In the genomic region with DNA sequence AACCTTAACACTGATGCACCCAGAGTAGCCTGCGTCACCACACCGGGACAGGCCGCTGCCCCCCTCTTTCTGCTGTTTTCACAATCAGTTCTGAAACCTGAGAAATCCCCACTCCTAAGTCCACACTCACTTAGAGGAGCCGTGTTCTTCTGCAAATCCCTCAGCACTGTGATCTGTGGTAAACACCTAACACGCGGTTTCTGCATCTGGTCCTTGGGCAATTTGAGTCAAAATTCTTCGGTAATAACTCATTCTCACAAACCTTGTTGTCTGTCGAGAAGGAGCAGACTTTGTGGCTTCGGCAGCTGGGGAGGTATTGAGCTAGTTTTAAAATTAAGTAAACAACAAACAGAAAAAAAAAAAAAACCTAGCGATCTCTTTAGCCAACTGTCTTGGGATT, we compare ENCODE assay signal across 26 mouse cellular contexts. TPM values are rescaled to one million over a fixed set of nuclear protein-coding genes. Genes with fewer than 3 reads are reported as not detected.
DNase-seq lines count a peak whose midpoint lies in the region; ATAC-seq and TF ChIP-seq lines count a peak whose summit lies in the region.
"Had no signal": no experiment of that assay in that cellular context is flagged by ENCODE, and none has a peak within 500 bp of the region (broad histone marks: within the 10 kb centered on the region; RNA-seq: fewer than 3 reads in every experiment).

No protein-coding gene starts in this region.

- H3K36me3 ChIP-seq in intestine, postnatal 0 days (ENCODE audit: control insufficient read depth, insufficient read depth), result no peaks in the 10 kb centered on the region
- H3K36me3 ChIP-seq: embryonic facial prominence, embryonic 15.5 days; forebrain, embryonic 10.5 days; heart, embryonic 13.5 days; hindbrain, embryonic 12.5 days had no signal

- H3K9me3 ChIP-seq in intestine, postnatal 0 days (ENCODE audit: control insufficient read depth), result no peaks in the 10 kb centered on the region
- H3K9me3 ChIP-seq: embryonic facial prominence, embryonic 15.5 days; forebrain, embryonic 10.5 days; heart, embryonic 13.5 days; hindbrain, embryonic 12.5 days had no signal

- peak; percentile 26 for ATAC-seq in megakaryocyte progenitor cell, adult 5-6 weeks (replicated peaks; ENCODE audit: poor library complexity)
- no peak for ATAC-seq in intestine, postnatal 0 days
- ATAC-seq: forebrain, embryonic 14.5 days; intestine, embryonic 16.5 days had no signal

- H3K4me2 ChIP-seq in intestine, postnatal 0 days (replicated peaks; ENCODE audit: low read depth), result no peak overlapping the region
- H3K4me2 ChIP-seq: embryonic facial prominence, embryonic 15.5 days; heart, embryonic 13.5 days; hindbrain, embryonic 12.5 days had no signal

- H3K27ac ChIP-seq in bone marrow, adult 2 months (ENCODE audit: control insufficient read depth, insufficient read depth, low read depth, low read length, poor library complexity), result peak overlapping the region; percentile 54; the same call in 1 of the 2 replicates
- H3K27ac ChIP-seq in intestine, postnatal 0 days (ENCODE audit: low read depth, low read length), result no peak overlapping the region
- H3K27ac ChIP-seq: embryonic facial prominence, embryonic 15.5 days; forebrain, embryonic 10.5 days; gastrocnemius, adult 2 months; heart, embryonic 13.5 days; hindbrain, embryonic 12.5 days had no signal

- WGBS in bone marrow, adult 2 months, result 36% methylated on average over 10 of the region's 10 CpGs
- 68% methylated on average over 10 of the region's 10 CpGs for WGBS in intestine, postnatal 0 days

- no peak for TF ChIP-seq POLR2A in bone marrow, adult 2 months (IDR thresholded peaks at IDR 0.05; ENCODE audit: borderline replicate concordance, control insufficient read depth, low read depth, low read length)

- H3K27me3 ChIP-seq in intestine, postnatal 0 days (replicated peaks; ENCODE audit: control insufficient read depth, insufficient read depth, low read length), result no peaks in the 10 kb centered on the region
- H3K27me3 ChIP-seq: embryonic facial prominence, embryonic 15.5 days; heart, embryonic 13.5 days; hindbrain, embryonic 12.5 days had no signal

- DNase-seq in 3T3-L1 (ENCODE audit: low read depth, low spot score), result peak; percentile 6
- DNase-seq in CD4-positive, CD25-positive, alpha-beta regulatory T cell, adult 2 months (ENCODE audit: low read depth, low spot score), result peak; percentile 47
- DNase-seq in heart, postnatal 14 days, result no peak
- DNase-seq in ovary, adult 18-20 months (ENCODE audit: low spot score), result no peak
- DNase-seq in kidney, adult 18-20 months, result no peak
- DNase-seq: adrenal gland, postnatal 10 days; cerebellum, adult 11-12 months; cerebellum, postnatal 14 days; embryo, embryonic 11 days; gastrocnemius, adult 2 months; gastrocnemius, postnatal 25 days; heart, adult 11 months; heart, postnatal 4 days had no signal

- H3K9ac ChIP-seq in intestine, postnatal 0 days (ENCODE audit: low read depth, low read length), result no peak overlapping the region
- H3K9ac ChIP-seq: embryonic facial prominence, embryonic 15.5 days; heart, embryonic 13.5 days; hindbrain, embryonic 12.5 days had no signal

- intact Hi-C loops in heart, postnatal 14 days (cut with DNase I), result no loop called here

- peaks cover 5% of the 10 kb centered on the region for H3K4me1 ChIP-seq in bone marrow, adult 2 months (ENCODE audit: control insufficient read depth, insufficient read depth, low read length)
- H3K4me1 ChIP-seq in intestine, postnatal 0 days (replicated peaks; ENCODE audit: control insufficient read depth, insufficient read depth, low read length), result no peaks in the 10 kb centered on the region
- H3K4me1 ChIP-seq: embryonic facial prominence, embryonic 15.5 days; forebrain, embryonic 10.5 days; hindbrain, embryonic 12.5 days had no signal

- no peak overlapping the region for H3K4me3 ChIP-seq in bone marrow, adult 2 months (replicated peaks; ENCODE audit: control insufficient read depth, low read depth, low read length)
- no peak overlapping the region for H3K4me3 ChIP-seq in intestine, postnatal 0 days (ENCODE audit: low read depth, low read length)
- H3K4me3 ChIP-seq: embryonic facial prominence, embryonic 15.5 days; erythroblast, embryonic 14.5 days; forebrain, embryonic 10.5 days; gastrocnemius, adult 2 months; heart, embryonic 13.5 days; hindbrain, embryonic 12.5 days had no signal

- no peak for TF ChIP-seq CTCF in bone marrow, adult 2 months (IDR thresholded peaks at IDR 0.05; ENCODE audit: control insufficient read depth, insufficient read depth, low read length)
- no peak for TF ChIP-seq CTCF in intestine, postnatal 0 days (IDR thresholded peaks at IDR 0.05; ENCODE audit: low read depth)

RNA-seq across cellular contexts. Expression of a gene that starts 49.2 kb away (rescaled TPM):
- polyA plus RNA-seq in bone marrow, adult 2 months (2011; ENCODE audit: insufficient read depth, insufficient read length, low replicate concordance, missing spikeins), result 1.8 TPM in 1 of 2 replicates, not detected in the other
- not detected in 2 replicates for total RNA-seq in megakaryocyte progenitor cell, adult 5-6 weeks (2015)
- total RNA-seq in megakaryocyte progenitor cell, adult 5-6 weeks (2017), result not detected in 2 replicates
- 1.6 and 1.9 TPM in 2 replicates for polyA plus RNA-seq in intestine, postnatal 0 days (2015; fragmentation: Nextera tagmentation; extraction: Ambion mirVana)
- not detected for total RNA-seq in heart, postnatal 14 days (2021)
- total RNA-seq: common myeloid progenitor, adult 5-6 weeks; gastrocnemius, adult 2 months; gastrocnemius, postnatal 25 days; heart, postnatal 4 days had no signal
- polyA plus RNA-seq: embryonic facial prominence, embryonic 11.5 days; embryonic facial prominence, embryonic 15.5 days; erythroblast, embryonic 14.5 days; forebrain, embryonic 10.5 days; forebrain, embryonic 14.5 days; heart, postnatal 0 days; hindbrain, embryonic 12.5 days had no signal

Comparison
In these comparisons a context has a peak if more than half of its experiments do, and no peak if none do; other contexts are left out.
1. DNase-seq: peak in 3T3-L1 (single experiment) and CD4-positive, CD25-positive, alpha-beta regulatory T cell, adult 2 months (single experiment); none in heart, postnatal 14 days (0 of 2), ovary, adult 18-20 months (single experiment) and kidney, adult 18-20 months (single experiment).